Mouse (Mus musculus) small intestine, adult 2 months (tissue): ENCODE results near the gene Kdm4a.

Experiments used
- CTCF ChIP-seq: fragments of 200-500 bp; IDR thresholded peaks from 2 replicates; pipeline ENCODE4 v1.5.1; 2012; ENCODE audit warnings: low read depth, mild to moderate bottlenecking, control low read depth, inconsistent platforms, low read length, moderate library complexity, mixed read lengths; ENCODE audit not compliant: insufficient replicate concordance, insufficient read length; ENCODE audit errors: extremely low read depth
- POLR2A ChIP-seq: fragments of 200-500 bp; IDR thresholded peaks from 2 replicates; pipeline ENCODE4 v1.6.1; 2012; ENCODE audit warnings: low read depth, mild to moderate bottlenecking, control low read depth, inconsistent platforms, low read length, moderate library complexity

DNA sequence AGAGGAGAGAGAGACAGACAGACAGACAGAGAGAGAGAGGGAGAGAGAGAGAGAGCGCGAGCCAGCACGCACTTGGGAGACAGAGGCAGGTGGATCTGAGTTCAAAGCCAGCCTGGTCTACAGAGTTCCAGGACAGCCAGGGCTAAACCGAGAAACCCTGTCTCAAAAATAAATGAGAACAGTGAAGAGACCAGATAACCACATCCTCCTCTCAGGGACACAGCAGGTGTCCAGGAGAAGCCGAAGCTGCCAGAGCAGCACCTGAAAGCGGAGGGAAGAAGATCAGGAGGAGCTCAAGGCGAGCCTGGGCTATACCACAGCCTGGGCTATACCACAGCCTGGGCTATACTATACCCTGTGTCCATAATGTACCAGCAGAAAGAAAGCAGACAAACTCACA lies 29.0 kb downstream of the Kdm4a start:
- TF ChIP-seq POLR2A (no peak), CTCF (no peak)
